17 mouse cellular contexts compared by ENCODE assay signal in the genomic region with DNA sequence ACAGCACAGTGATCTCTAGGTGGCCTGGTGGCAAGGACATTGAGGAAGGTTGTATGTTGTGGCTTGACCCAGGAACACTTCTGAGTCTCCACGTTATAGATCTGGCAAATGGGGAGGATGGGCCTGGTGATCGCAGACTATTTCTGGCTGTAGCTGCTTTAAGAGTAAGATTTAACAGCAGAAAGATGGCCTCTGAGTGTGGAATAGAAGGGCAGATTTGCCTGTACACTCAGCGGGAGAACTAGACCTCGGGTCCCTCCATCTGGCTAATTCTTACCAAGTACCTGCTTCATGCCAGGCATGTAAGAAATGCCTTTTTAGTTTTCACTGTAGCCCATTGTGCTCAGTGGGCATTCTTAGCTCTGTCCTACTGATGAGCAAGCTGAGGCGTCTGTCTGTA. TPM values are rescaled to one million over a fixed set of nuclear protein-coding genes. Genes with fewer than 3 reads are reported as not detected.
A peak's percentile ranks its signal among the peaks of the same experiment; 100 is the strongest.
DNase-seq lines count a peak whose midpoint lies in the region; ATAC-seq and TF ChIP-seq lines count a peak whose summit lies in the region.
"Had no signal": no experiment of that assay in that cellular context is flagged by ENCODE, and none has a peak within 500 bp of the region (broad histone marks: within the 10 kb centered on the region; RNA-seq: fewer than 3 reads in every experiment).

No protein-coding gene starts in this region.

- no peaks in the 10 kb centered on the region for H3K9me3 ChIP-seq in hindbrain, embryonic 13.5 days
- no peaks in the 10 kb centered on the region for H3K9me3 ChIP-seq in hindbrain, embryonic 10.5 days
- H3K9me3 ChIP-seq in CH12.LX (replicated peaks; ENCODE audit: low read length) = no peaks in the 10 kb centered on the region
- H3K9me3 ChIP-seq in hindbrain, embryonic 15.5 days = no peaks in the 10 kb centered on the region
- H3K9me3 ChIP-seq: limb, embryonic 12.5 days; liver, embryonic 15.5 days; megakaryocyte, embryonic 14.5 days had no signal

- no peak for TF ChIP-seq RAD21 in CH12.LX (IDR thresholded peaks at IDR 0.05; ENCODE audit: low read depth, low read length)

- H3K4me1 ChIP-seq in hindbrain, embryonic 13.5 days (replicated peaks) = peaks cover 94% of the 10 kb centered on the region
- H3K4me1 ChIP-seq in hindbrain, embryonic 10.5 days (replicated peaks) = peaks cover 69% of the 10 kb centered on the region
- peaks cover 44 to 87% of the 10 kb centered on the region in 2 experiments for H3K4me1 ChIP-seq in CH12.LX (ENCODE audit: control insufficient read depth in 1 of 2, insufficient read depth in 2 of 2)
- peaks cover 4% of the 10 kb centered on the region for H3K4me1 ChIP-seq in bone marrow, adult 2 months (ENCODE audit: control insufficient read depth, insufficient read depth, low read length)
- peaks cover 89% of the 10 kb centered on the region for H3K4me1 ChIP-seq in hindbrain, embryonic 15.5 days (replicated peaks)

- no peaks in the 10 kb centered on the region for H3K27me3 ChIP-seq in hindbrain, embryonic 13.5 days
- no peaks in the 10 kb centered on the region for H3K27me3 ChIP-seq in hindbrain, embryonic 10.5 days (ENCODE audit: insufficient read depth, poor library complexity, severe bottlenecking)
- H3K27me3 ChIP-seq in CH12.LX (replicated peaks) = peaks cover 3% of the 10 kb centered on the region
- H3K27me3 ChIP-seq in hindbrain, embryonic 15.5 days = no peaks in the 10 kb centered on the region
- H3K27me3 ChIP-seq: limb, embryonic 12.5 days had no signal

- peaks cover 82% of the 10 kb centered on the region for H3K36me3 ChIP-seq in hindbrain, embryonic 13.5 days
- peaks cover 95% of the 10 kb centered on the region for H3K36me3 ChIP-seq in hindbrain, embryonic 10.5 days
- H3K36me3 ChIP-seq in CH12.LX (replicated peaks in 1 of 2; ENCODE audit: control insufficient read depth in 1 of 2, insufficient read depth in 1 of 2, low read length in 1 of 2) = peaks cover 0 to 6% of the 10 kb centered on the region in 2 experiments
- 0 out of 2 replicates have a peak, but pooled peaks cover 12% of the 10 kb centered on the region for H3K36me3 ChIP-seq in hindbrain, embryonic 15.5 days
- H3K36me3 ChIP-seq: liver, embryonic 15.5 days had no signal

- H3K9ac ChIP-seq in hindbrain, embryonic 13.5 days = 0 out of 2 replicates have a peak overlapping the region, but pooled peaks have one; percentile 21
- no peak overlapping the region for H3K9ac ChIP-seq in CH12.LX (ENCODE audit: insufficient read depth, low read depth)
- H3K9ac ChIP-seq in hindbrain, embryonic 15.5 days = no peak overlapping the region
- H3K9ac ChIP-seq: limb, embryonic 12.5 days; liver, embryonic 15.5 days had no signal

- DNase-seq in hindbrain, embryonic 10.5 days (ENCODE audit: low spot score) = no peak
- no peak for DNase-seq in CH12.LX (ENCODE audit: extremely low read depth)
- DNase-seq in left cerebral cortex, adult 11 months (ENCODE audit: low spot score) = no peak
- DNase-seq in spleen, postnatal 36 days (ENCODE audit: low spot score in 2 of 2) = no peak
- DNase-seq: adrenal gland, adult 2 months; gastrocnemius, postnatal 10 days; heart, adult 18-20 months; kidney, adult 2 months; kidney, postnatal 14 days; lung, postnatal 14 days had no signal

- no peak overlapping the region for H3K27ac ChIP-seq in hindbrain, embryonic 13.5 days
- no peak overlapping the region; the same call in 1 of the 2 replicates for H3K27ac ChIP-seq in hindbrain, embryonic 10.5 days
- H3K27ac ChIP-seq in CH12.LX (ENCODE audit: insufficient read depth, low read depth) = peak overlapping the region; percentile 25; the same call in 1 of the 2 replicates
- peak overlapping the region; percentile 58 for H3K27ac ChIP-seq in bone marrow, adult 2 months (ENCODE audit: control insufficient read depth, insufficient read depth, low read depth, low read length, poor library complexity)
- no peak overlapping the region for H3K27ac ChIP-seq in hindbrain, embryonic 15.5 days (replicated peaks)
- H3K27ac ChIP-seq: left cerebral cortex, adult 2 months; limb, embryonic 12.5 days; liver, embryonic 15.5 days had no signal

- TF ChIP-seq CTCF in CH12.LX (conservative IDR thresholded peaks at IDR 0.05 in 1 of 2, IDR thresholded peaks at IDR 0.05 in 1 of 2; ENCODE audit: low read depth in 2 of 2, low read length in 2 of 2) = no peak
- TF ChIP-seq CTCF in bone marrow, adult 2 months (IDR thresholded peaks at IDR 0.05; ENCODE audit: control insufficient read depth, insufficient read depth, low read length) = no peak

- ATAC-seq in hindbrain, embryonic 13.5 days (ENCODE audit: low FRiP score) = no peak
- no peak for ATAC-seq in hindbrain, embryonic 15.5 days (ENCODE audit: low FRiP score, low read depth)

- H3K4me2 ChIP-seq in hindbrain, embryonic 13.5 days = peak overlapping the region; percentile 100
- no peak overlapping the region for H3K4me2 ChIP-seq in CH12.LX (ENCODE audit: insufficient read depth, low read depth, poor library complexity, severe bottlenecking)
- H3K4me2 ChIP-seq in hindbrain, embryonic 15.5 days = peak overlapping the region; percentile 91
- H3K4me2 ChIP-seq: limb, embryonic 12.5 days; liver, embryonic 15.5 days had no signal

- in situ Hi-C loops in CH12.LX (cut with MboI; ENCODE audit: low pct_ligation_motif_present, low pct_unique_long_range_greater_than_20kb, low sequenced_read_pairs) = no loop called here

- H3K79me2 ChIP-seq in CH12.LX (replicated peaks; ENCODE audit: control insufficient read depth, extremely low read depth, insufficient read depth, poor library complexity, severe bottlenecking) = no peaks in the 10 kb centered on the region

- WGBS in hindbrain, embryonic 13.5 days = 85% methylated on average over 5 of the region's 5 CpGs
- 92% methylated on average over 5 of the region's 5 CpGs for WGBS in hindbrain, embryonic 10.5 days
- 84% methylated on average over 5 of the region's 5 CpGs for WGBS in bone marrow, adult 2 months
- WGBS in hindbrain, embryonic 15.5 days = 84% methylated on average over 5 of the region's 5 CpGs

- TF ChIP-seq EP300 in CH12.LX (IDR thresholded peaks at IDR 0.05; ENCODE audit: low read length) = no peak

- H3K4me3 ChIP-seq in hindbrain, embryonic 13.5 days = peak overlapping the region; percentile 99; the same call in 1 of the 2 replicates
- no peak overlapping the region for H3K4me3 ChIP-seq in hindbrain, embryonic 10.5 days
- no peak overlapping the region for H3K4me3 ChIP-seq in CH12.LX (replicated peaks in 1 of 3; ENCODE audit: low read depth in 2 of 3, low read length in 2 of 3, poor library complexity in 1 of 3)
- no peak overlapping the region for H3K4me3 ChIP-seq in bone marrow, adult 2 months (replicated peaks; ENCODE audit: control insufficient read depth, low read depth, low read length)
- H3K4me3 ChIP-seq in hindbrain, embryonic 15.5 days = no peak overlapping the region
- H3K4me3 ChIP-seq: left cerebral cortex, adult 2 months; limb, embryonic 12.5 days; liver, embryonic 15.5 days; megakaryocyte, embryonic 14.5 days had no signal

- dilution Hi-C loops in CH12.LX (cut with MboI; ENCODE audit: extremely low pct_ligation_motif_present, extremely low pct_unique_long_range_greater_than_20kb, low sequenced_read_pairs) = no loop called here

- TF ChIP-seq POLR2A in CH12.LX (IDR thresholded peaks at IDR 0.05; ENCODE audit: low read depth, low read length) = no peak
- no peak for TF ChIP-seq POLR2A in bone marrow, adult 2 months (IDR thresholded peaks at IDR 0.05; ENCODE audit: borderline replicate concordance, control insufficient read depth, low read depth, low read length)

TF ChIP-seq in CH12.LX, 34 proteins besides CTCF, POLR2A, EP300 and RAD21:
- TF ChIP-seq MAX (IDR thresholded peaks at IDR 0.05; ENCODE audit: low read length) (no peak), USF1 (IDR thresholded peaks at IDR 0.05; ENCODE audit: low read depth, low read length) (no peak), ZMIZ1 (IDR thresholded peaks at IDR 0.05; ENCODE audit: low read depth, low read length) (no peak)

RNA-seq across cellular contexts. Expression of a gene that starts 6.4 kb away (rescaled TPM):
- polyA plus RNA-seq in hindbrain, embryonic 13.5 days (2015; fragmentation: Nextera tagmentation; extraction: Ambion mirVana) = 248 and 253 TPM in 2 replicates
- 100 and 180 TPM in 2 replicates for polyA plus RNA-seq in hindbrain, embryonic 10.5 days (2016; fragmentation: Nextera tagmentation; extraction: Ambion mirVana)
- total RNA-seq in CH12.LX (2012; rRNA removed) = 4.5 and 4.7 TPM in 2 replicates
- 1.6 and 2.1 TPM in 2 replicates for total RNA-seq in CH12.LX (2014; rRNA removed)
- 3.4 and 4.2 TPM in 2 replicates for polyA plus RNA-seq in CH12.LX (2012; ENCODE audit: insufficient read length, low read depth)
- 8.9 and 21.0 TPM in 2 replicates for polyA plus RNA-seq in bone marrow, adult 2 months (2011; ENCODE audit: insufficient read depth, insufficient read length, low replicate concordance, missing spikeins)
- polyA plus RNA-seq in hindbrain, embryonic 15.5 days (2015; fragmentation: Nextera tagmentation; extraction: Ambion mirVana) = 250 and 292 TPM in 2 replicates

Comparison
In these comparisons a context has a peak if more than half of its experiments do, and no peak if none do; other contexts are left out.
1. H3K27ac ChIP-seq: peak in CH12.LX (single experiment) and bone marrow, adult 2 months (single experiment); none in hindbrain, embryonic 13.5 days (single experiment), hindbrain, embryonic 10.5 days (single experiment) and hindbrain, embryonic 15.5 days (single experiment).